Mouse (Mus musculus) kidney, adult 8-10 months (tissue): Measurements from ENCODE around the gene Fgfr2.

Experiments used
- DNase-seq, 2 experiments: peaks; one replicate each; pipeline ENCODE4 v3.0.0; 2022

The Fgfr2 gene

DNA sequence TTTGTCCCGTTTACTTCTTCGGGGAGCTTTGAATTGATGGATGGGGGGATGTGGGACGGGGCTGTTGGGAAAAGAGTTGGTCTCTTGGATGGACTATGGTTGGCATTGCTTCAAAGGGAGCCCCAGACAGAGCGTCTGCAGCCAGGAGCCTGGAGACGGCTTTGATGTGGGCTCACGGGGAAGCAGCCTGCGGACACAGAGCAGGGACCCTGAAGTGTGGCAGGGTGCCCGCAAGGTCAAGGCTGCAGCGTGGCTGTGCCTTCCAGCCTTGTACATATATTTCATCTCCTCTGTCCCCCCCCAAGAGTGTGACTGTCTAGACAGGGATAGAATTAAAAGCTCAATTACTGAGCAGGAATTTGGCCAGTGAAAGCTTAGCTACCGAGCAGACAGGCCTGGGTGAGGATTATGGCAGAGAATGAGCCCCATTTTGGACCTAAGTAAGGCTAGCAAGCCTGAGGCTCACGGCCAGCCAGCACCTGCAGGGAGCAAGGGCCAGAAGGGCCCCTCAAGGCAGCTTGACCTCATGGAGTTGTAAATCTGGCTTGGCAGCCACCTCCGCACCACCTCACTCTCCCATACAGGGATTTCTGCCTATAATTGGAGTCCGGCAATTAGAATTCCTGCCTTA, 2146.7 kb downstream of the Fgfr2 start:
- no peak for DNase-seq

DNA sequence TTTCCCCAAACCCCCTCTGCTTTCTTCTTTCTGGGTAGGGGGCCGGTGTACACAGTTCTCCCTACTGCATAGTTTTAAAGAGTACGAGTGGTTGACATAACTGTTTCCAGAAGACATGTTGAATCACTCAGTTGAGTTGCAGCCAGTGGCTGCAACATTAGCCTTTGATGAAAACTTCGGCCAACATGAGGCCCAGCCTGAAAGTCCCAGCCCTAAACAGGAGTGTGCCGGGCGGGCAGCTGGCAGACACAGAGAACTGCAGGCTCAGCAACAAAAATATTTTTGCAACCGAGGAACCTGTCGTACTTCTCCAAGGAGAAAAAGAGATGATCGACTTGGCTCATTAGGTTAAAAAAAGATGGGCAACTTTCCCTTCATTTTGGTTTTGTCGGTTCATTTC, 2150.4 kb downstream of the Fgfr2 start:
- DNase-seq = no peak

DNA sequence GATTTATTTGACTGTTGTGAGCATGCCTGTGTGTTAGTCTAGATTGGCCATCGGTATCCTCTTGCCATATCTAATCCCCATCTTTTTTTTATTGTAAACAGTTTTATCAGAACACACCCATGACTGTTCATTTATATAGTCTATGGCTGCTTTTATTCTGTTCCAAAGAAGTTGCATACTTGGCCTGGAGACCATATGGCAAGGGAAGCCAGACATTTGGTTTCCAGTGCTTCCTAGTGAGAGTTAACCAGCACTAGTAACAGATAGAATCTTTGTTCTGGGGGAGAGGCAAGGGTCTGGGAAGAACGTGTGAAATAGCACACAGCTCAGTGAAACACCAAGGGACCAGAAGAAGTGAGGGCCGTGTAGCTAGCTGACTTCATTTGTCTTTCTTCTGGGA, 2153.6 kb downstream of the Fgfr2 start:
- DNase-seq = no peak

DNA sequence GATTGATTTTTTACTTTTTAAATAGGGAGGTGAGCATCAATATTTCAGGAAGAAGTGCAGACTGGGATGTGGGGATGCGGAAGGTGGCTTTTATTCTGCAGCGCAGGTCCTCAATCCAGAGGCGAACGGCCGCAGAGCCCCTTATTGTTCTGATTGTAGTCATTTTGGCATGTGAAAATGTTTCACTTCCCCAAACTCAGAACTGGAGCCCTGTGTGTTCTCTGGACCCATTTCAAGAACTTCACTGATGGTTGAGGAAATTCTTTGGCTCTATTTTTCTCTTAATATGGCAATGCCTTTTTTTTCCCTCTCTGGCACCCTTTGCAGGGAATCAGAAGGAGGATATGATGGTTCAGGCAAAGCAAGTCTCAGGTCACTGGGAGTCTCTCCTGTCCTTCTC, 2154.1 kb downstream of the Fgfr2 start:
- no peak for DNase-seq

DNA sequence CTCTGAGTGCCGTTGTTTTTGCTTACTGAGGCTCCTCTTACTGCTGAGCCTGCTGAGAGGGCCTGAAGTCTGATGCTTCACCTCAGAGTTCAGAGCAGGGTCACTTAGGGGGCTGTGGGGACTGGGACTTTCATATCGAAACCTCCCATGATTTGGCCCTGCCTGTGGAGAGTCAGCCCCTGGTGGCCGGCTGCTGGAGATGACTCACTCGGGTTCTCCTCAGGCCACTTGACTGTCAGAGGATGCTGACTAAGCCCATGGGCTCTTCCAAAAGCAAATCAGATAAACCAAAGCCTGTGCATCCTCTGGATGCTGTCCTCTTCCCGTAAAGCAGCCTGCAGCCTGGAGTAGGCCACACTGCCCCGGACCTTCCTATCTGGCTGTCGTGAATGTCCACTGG, 2154.6 kb downstream of the Fgfr2 start:
- DNase-seq = no peak

DNA sequence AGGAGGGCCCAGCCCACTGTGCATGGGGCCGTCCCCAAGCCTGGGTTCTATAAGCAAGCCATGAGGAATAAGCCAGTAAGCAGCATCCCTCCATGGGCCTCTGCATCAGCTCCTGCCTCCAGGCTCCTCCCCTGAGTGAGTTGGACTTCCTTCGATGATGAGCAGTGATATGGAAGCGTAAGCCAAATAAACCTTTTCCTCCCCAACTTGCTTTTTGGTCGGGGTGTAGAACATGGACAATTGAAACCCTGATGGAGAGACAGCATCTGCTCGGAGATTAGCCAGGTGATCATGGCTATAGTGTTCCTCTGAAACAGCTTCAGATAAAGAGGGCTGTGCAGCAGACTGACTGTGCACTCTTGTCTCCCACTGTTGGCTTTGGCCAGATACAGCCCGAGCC, 2155.2 kb downstream of the Fgfr2 start:
- no peak for DNase-seq

DNA sequence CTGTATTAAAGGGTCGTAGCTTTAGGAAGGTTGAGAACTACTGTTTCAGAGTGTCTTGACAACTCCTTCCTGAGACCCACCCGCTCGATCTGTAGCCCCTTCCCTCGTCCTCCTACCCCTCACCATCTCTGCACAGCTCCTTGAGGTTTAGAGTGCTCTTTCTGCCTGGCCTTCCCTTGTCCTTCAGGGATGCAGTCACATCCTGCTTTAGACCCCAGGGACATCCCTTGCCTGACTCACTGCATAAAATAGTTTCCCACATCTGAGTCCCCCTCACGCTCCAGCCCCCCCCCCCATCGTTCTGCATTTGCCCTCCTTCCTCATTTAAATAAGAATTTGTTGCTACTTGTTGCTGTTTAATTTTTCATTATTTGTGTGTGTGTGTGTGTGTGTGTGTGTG, 2156.3 kb downstream of the Fgfr2 start:
- no peak for DNase-seq

DNA sequence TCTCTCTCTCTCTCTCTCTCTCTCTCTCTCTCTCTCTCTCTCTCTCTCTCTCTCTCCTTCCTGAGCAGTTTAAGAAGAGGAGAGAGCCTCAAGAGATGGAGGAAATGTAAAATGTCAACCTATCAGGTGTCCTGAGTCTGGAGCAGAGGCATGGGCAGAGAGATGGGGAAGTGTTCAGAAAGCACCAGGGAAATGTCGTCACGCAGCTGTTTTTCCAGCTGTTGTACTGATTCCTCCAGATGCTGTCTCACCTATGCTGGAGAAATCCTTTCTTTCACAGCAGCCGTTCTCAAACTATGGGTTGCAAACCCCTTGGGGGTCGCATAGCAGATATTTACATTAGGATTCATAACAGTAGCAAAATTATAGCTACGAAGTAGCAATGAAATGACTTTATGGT, 2156.7 kb downstream of the Fgfr2 start:
- no peak for DNase-seq

DNA sequence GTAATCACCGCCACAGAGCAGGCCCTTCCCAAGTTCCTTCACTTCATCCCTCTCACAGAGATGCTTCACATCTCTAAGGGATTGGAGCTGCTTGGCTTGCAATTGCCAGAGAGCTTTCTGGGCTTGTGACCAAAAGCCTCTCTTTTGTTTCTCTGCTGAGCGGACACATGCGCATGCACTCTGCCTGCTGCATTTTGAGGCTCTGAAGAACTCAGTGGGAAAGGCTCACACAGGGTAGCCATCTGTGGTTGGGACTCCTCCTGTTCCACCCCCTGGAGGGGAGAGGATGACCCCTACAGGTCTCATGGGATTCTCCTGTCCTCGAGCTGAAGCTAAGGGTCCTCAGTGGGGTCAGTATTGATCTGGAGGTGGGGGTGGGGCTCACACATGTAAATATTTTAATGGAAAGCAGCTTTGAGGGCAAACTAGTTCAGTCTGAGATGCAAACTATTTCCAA, 2157.2 kb downstream of the Fgfr2 start:
- no peak for DNase-seq

DNA sequence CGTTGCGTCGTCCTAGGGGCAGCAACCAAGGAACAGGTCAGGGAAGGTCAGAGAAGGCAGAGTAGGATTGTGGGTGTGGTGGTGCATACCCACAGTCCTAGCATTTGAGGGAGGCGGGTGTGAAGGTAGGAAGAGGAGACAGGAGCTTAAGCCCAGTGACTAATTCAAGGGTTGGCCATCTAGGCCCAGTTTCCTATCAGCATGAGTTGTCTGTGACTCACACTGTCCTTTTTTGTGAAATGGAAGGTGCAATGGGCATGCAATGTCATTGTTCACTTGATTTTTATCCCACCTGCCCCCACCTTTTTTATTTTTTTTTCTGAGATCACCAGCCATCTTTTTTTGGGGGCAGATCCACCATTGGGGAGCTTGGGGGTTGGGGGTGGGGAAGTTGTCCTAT, 2157.8 kb downstream of the Fgfr2 start:
- no peak for DNase-seq

DNA sequence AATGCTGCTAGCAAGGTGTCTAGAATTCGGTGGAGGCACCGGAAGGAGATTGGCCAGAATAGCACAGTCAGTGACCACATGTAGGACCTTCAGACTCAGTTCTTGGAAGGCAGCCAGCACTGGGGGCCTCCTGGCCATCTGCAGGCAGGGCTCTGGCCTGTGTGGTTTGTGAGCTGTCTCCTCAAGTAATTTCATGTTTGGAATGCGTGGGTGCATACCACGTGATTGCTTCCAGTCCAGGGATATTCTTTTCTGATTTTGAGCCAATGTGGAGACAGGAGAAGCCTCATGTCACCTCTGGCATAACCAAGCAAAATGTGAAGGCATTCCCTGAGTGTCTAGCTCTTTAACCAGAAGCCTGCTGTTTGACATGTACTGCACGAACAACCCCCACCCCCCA, 2158.5 kb downstream of the Fgfr2 start:
- DNase-seq = peak; percentile 88 to 91

DNA sequence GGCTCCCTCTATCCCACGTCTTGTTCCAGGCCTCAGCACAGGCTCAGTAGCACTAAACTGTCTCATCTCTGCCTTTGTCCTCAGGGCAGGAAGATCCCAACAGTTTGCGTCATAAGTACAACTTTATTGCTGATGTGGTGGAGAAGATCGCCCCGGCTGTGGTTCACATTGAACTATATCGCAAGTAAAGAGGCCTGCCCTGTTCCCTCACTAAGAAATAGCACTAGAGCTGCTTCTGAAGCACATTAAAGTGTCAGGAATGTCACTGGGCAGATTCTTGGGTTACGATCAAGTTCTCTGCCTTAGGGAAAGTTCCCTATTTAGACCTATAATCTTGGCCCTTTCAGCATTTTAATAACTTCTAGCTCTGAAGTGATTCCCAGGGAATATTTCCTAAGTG, 2161.7 kb downstream of the Fgfr2 start:
- no peak for DNase-seq

DNA sequence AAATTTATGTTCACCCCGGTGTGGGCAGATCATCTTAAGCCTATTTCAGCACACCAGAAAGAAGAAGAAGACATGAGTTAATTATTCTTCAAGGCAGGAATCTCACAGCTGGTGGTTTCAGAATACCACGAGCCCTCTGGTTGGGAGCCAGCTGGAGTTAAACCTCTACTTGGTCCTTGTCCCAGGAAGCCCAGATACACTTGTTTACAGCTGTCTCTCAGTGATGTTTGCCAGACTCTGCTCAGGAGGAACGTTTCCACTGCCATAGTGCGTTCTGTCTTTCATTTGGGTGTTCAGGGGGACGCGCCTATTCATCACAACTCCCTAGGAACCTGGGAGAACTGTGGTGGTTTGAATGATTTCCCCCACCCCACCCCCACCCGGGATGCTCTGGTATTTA, 2163.3 kb downstream of the Fgfr2 start:
- DNase-seq = peak; percentile 88 to 91

DNA sequence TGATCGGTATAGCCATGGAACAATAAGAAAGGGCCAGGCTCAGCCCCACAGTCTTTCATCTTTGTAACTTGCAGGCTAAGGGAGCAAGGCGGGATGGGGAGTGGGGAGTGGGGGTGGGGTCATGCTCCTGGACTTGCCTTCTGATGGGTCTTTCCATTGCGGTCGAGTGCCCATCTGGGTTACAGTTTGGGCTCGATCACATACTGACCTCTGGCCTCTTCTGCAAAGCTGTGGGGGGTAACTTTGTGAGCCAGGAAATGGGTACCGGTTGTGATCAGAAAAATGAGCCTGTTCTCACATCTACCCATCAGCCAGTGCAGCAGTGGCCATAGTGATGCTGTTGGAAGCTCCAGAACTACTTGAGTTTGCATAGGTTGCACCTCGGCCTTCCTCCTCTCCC, 2164.6 kb downstream of the Fgfr2 start:
- DNase-seq = peak; percentile 71 to 73

DNA sequence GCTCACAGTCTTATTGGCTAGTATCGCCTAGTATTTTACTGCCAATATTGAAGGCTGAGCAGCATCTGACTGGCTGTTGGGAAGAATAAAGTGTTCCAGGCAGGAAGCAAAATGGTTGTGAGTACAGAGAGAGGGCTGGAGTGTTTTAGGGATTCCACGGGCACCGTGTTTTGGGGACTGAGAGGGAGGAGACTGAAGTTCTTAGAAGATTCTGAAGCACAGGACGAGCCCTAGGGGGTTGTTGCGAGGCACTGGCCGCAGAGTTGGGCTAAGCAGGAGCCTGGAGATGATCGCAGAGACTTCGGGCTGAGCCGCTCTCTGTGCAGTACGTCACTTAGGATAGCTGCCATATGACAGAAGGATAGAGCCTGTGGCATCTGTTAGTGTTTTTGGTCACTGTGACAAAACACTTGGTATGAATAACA, 2169.0 kb downstream of the Fgfr2 start:
- DNase-seq = no peak

DNA sequence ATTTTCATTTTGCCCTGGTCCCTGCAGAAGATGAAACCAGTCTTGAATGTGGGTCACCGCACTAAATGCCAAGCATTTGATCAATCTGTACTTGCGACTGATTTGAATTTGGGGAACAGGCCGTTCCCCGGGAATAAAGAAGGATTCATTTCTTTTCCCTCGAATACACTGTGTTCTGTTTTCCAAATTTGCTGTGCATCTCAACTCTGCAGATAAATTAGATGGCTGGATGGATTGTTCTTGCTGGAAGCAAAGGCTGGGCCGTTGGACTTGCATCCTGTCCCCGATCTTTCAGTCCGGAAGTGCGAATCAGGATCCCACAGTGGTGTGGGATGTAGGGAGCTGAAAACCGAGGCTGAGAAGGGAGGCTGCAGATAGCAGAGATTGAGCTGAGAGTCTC, 2169.8 kb downstream of the Fgfr2 start:
- DNase-seq = no peak

DNA sequence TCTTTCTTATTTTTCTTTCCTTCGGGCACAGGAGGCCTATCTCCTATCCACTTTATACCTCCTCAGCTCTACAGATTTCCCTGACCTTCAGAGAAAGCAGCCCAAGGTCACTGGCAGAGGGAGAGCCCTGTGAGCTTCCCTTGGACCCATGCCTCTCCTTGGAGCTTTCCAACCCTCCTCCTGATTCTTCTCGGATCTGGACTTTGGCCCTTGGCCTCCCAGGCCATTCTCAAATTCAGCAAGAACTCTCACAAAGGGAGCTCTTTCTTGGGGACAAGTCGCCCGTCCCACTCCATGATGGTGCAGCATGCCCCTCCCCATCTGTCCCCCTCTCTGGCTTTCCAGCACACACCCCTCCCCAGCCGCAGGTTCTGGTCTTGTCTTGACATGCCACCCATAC, 2172.1 kb downstream of the Fgfr2 start:
- peak; percentile 76 to 80 for DNase-seq

DNA sequence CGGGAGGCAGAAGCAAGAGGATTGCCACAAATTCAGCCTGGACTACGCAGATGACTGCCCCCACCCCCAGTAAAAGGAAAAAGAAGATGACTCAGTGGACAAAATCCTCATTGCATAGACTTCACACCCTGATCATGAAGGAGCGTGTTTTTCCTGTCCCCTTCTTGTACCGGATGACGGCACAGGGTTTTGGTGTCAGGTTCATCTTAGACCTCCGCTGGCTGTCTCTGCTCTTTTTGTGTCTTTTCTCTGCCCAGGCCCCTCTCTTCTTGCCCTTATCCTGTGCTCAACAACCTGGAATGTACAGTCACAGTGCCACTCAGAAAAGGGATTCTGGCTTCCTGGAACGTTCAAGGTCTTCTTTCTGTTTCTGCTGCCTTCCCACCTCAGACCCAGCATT, 2172.7 kb downstream of the Fgfr2 start:
- DNase-seq = no peak

DNA sequence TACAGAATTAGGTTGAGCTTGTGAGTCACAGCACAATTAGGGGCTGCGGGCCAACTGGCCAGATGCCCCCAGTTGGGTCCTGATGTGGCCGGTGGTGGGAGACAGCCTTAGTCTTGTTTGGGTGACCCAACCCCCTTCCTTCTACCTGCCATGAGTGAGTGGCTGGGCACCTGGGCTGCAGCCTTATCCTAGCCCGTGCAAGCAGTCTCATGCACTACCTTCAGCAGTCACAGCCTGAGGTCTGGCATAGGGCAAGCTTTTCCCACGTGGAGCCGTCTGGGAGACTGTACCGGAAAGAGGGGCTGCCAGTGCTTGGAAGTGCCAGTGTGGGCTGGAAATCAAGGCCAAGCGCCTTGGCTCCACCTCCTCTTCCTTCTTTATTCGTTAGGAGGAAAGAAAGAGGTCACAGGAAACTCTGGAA, 2173.8 kb downstream of the Fgfr2 start:
- peak; percentile 48 to 63 for DNase-seq

DNA sequence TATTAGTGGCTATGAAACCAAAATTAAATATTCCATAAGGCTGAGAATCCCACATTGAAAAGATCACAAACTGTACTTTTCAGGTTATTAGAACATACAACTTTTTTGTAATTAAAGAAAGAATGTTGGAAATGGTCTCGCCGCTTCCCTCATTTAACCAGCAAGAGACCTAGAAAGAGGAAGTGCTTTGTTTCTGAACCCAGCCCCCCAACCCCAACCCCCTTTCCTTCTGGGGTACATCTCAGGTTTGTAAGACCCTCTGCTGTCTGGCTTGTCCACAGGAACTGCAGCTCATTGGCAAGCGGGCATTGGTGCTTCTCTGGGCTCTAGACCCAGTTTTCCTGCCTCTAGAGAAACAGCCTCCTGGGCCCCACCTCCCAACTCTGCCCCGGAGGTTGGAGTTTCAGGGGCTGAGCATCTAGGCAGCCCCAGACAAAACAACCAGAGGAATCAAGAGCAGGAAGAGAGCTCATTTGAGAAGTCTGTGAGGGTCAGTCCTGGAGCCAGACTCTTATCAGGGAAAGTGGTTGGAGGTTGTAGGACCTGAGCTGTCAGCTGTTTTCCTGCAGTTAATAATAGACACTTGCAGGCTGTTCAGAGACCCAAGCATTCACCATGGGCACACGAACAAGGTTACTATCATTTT, 2174.5 kb downstream of the Fgfr2 start:
- no peak for DNase-seq

DNA sequence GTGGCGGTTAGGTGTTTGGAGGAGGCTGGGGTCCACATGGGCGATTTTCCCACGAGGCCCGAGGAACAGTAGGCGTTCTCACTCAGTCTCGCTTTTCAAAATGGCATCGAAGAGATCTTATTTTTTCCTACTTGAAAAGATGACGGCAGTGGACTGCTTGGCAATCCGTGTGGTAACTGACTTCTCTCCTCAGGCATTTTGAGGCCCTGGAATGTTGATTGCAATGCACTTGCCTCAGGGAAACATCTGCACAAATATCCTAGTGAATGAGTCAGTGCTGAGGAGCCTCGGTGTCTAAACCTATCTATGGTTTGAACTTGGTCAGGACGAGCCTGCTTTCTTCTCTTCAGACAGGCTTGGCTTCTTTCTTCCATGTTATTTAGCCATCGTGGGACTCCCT, 2176.8 kb downstream of the Fgfr2 start:
- no peak for DNase-seq

DNA sequence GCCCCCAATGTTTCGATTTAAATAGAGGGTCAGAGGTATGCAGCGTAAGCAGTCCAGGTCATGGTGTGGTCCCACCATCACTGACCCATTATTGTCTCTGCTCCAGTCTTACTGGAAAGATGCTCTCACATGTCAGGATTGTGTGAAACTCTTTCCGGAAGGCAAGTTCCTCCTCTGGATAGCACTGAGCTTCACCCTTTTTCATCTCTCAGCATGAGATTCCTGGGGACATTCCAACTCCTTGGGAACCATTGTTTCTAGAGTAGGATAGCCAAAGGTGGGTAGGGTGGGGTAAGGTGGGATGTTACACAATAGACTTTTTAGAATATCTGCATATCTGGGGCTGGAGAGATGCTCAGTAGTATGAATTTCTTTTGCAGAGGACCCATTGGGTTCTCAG, 2177.4 kb downstream of the Fgfr2 start:
- no peak for DNase-seq

DNA sequence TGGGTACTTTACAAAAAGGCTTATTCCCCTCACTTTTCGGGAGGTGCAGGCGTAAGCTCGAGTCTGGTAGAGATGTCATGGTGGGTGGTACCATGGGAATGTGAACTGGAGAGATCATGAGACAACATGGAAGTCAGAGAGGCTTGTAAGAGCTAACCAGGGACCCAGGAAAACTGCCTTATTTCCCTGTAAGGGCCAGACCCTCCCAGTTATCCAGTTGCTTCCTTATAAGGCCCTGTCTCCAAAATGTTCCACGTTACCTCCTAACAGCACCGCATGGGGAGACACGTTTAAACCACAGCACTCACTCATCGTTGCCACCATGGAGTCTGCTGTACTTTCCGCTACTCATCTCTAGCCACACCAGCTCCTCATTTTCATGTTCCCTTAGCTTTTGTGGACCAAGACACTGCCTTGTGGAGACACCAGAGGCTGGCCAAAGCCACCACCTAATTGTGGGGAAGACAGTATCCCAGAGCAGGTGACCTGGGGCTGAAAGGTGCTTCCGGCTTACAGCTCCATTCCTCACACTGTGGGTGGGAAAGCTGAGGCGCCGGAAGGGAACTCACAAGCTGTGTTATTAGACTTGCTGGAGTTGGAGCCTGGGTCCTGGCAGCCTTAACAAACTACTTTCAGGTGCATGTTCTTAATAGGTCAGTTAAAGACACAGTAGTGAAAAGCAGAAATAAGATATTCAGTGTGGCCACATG, 2178.2 kb downstream of the Fgfr2 start:
- no peak for DNase-seq

DNA sequence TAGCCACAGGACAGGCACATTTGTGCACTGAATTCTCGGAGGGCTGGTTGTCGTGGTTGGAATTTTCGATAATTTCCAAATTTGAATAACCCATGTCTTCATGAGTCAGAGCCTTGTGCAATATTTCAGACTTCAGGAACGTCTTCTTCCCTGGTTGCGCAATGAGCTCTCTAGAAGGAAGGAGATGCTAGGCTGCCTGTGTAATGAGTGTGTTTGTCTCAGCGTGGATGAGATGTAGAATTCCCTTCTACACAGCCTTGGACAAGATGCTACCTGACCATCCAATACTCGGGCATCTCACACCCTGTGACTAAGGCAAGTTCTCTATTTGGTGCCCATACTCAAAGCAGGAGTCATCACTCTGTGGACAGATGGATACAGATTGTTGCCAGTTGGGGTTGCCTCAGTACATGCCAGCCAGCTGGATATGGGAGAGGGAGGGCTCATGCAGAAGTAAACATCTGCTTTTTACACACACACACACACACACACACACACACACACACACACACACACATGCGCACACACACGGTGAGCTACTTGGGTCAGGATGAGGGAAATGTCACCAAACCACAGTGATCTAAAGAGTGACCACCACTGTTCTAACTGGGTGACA, 2179.8 kb downstream of the Fgfr2 start:
- no peak for DNase-seq
